8 mouse cellular contexts compared by ENCODE assay signal in genomic region chr4:140960781-140961466, GRCm38 (mm10). TPM values are rescaled to one million over a fixed set of nuclear protein-coding genes. Genes with fewer than 3 reads are reported as not detected.
DNase-seq lines count a peak whose midpoint lies in the region; ATAC-seq and TF ChIP-seq lines count a peak whose summit lies in the region.

TSS of gene Sdhb (plus strand) at chr4:140961203.

- intact Hi-C loops in heart, postnatal 36 days (cut with DNase I): loop anchor here (10.0 kb wide), 1 partner anchor 174 kb away; the partner anchor contains the start of gene Szrd1

- peaks cover 20% of the 10 kb centered on the region for H3K27me3 ChIP-seq in G1E (ENCODE audit: insufficient read depth, low read length)
- no peaks in the 10 kb centered on the region for H3K27me3 ChIP-seq in forebrain, embryonic 16.5 days (replicated peaks; ENCODE audit: control insufficient read depth, insufficient read depth, low read length)
- H3K27me3 ChIP-seq in lung, embryonic 14.5 days (ENCODE audit: insufficient read depth, low read length): no peaks in the 10 kb centered on the region
- H3K27me3 ChIP-seq in thymus, adult 2 months (ENCODE audit: control insufficient read depth, insufficient read depth, low read length): no peaks in the 10 kb centered on the region

- peak; percentile 99 for ATAC-seq in G1E (ENCODE audit: extremely low read depth, insufficient number of reproducible peaks, low FRiP score, poor library complexity, severe bottlenecking)
- peak; percentile 96 for ATAC-seq in forebrain, embryonic 16.5 days
- ATAC-seq in lung, embryonic 14.5 days (ENCODE audit: insufficient read depth): peak; percentile 96

- DNase-seq in G1E (ENCODE audit: low spot score): peak; percentile 94
- DNase-seq in cerebellum, adult 18-20 months: peak; percentile 97 to 98
- peak; percentile 93 to 94 for DNase-seq in heart, postnatal 36 days
- DNase-seq in layer of hippocampus, adult 2 months (ENCODE audit: low spot score in 2 of 2): peak; percentile 96 to 98
- peak; percentile 99 for DNase-seq in lung, embryonic 14.5 days
- peak; percentile 93 for DNase-seq in thymus, adult 2 months

- H3K9me3 ChIP-seq in G1E (replicated peaks): no peaks in the 10 kb centered on the region
- no peaks in the 10 kb centered on the region for H3K9me3 ChIP-seq in forebrain, embryonic 16.5 days (ENCODE audit: control insufficient read depth, low read length)
- no peaks in the 10 kb centered on the region for H3K9me3 ChIP-seq in lung, embryonic 14.5 days (ENCODE audit: low read depth, low read length)

- peak within 1 kb of the TSS; percentile 94 for H3K9ac ChIP-seq in forebrain, embryonic 16.5 days (replicated peaks; ENCODE audit: low read depth, low read length)
- peak within 1 kb of the TSS; percentile 74 for H3K9ac ChIP-seq in lung, embryonic 14.5 days

- peak within 1 kb of the TSS; percentile 81 for H3K27ac ChIP-seq in forebrain, embryonic 16.5 days (ENCODE audit: low read length)
- H3K27ac ChIP-seq in layer of hippocampus, adult 2 months: peak within 1 kb of the TSS; percentile 99
- peak within 1 kb of the TSS; percentile 61 for H3K27ac ChIP-seq in lung, embryonic 14.5 days (ENCODE audit: low read depth)
- peak within 1 kb of the TSS; percentile 94 for H3K27ac ChIP-seq in olfactory bulb, adult 2 months (ENCODE audit: insufficient read depth, low read depth, low read length)
- H3K27ac ChIP-seq in thymus, adult 2 months (ENCODE audit: control insufficient read depth, insufficient read depth, low read length): peak within 1 kb of the TSS; percentile 24

- peak; percentile 60 for TF ChIP-seq POLR2A in olfactory bulb, adult 2 months (IDR thresholded peaks at IDR 0.05; ENCODE audit: insufficient read depth, low read depth, low read length)
- TF ChIP-seq POLR2A in thymus, adult 2 months (IDR thresholded peaks at IDR 0.05; ENCODE audit: control insufficient read depth, extremely low read depth, insufficient read depth, low read length, poor library complexity): peak; percentile 46; the same call in 1 of the 2 replicates

- peak within 1 kb of the TSS; percentile 88 for H3K4me3 ChIP-seq in G1E (ENCODE audit: low read depth, low read length)
- H3K4me3 ChIP-seq in forebrain, embryonic 16.5 days (replicated peaks; ENCODE audit: low read length): peak within 1 kb of the TSS; percentile 75
- H3K4me3 ChIP-seq in layer of hippocampus, adult 2 months: peak within 1 kb of the TSS; percentile 99
- peak within 1 kb of the TSS; percentile 94 for H3K4me3 ChIP-seq in lung, embryonic 14.5 days (ENCODE audit: low read depth, low read length)
- peak within 1 kb of the TSS; percentile 64 for H3K4me3 ChIP-seq in olfactory bulb, adult 2 months (ENCODE audit: insufficient read depth, low read depth, low read length)
- peak within 1 kb of the TSS; percentile 82 for H3K4me3 ChIP-seq in thymus, adult 2 months (ENCODE audit: control insufficient read depth, insufficient read depth, low read length)

- H3K36me3 ChIP-seq in G1E (replicated peaks): peaks cover 31% of the 10 kb centered on the region
- H3K36me3 ChIP-seq in forebrain, embryonic 16.5 days (ENCODE audit: control insufficient read depth, insufficient read depth): no peaks in the 10 kb centered on the region
- H3K36me3 ChIP-seq in lung, embryonic 14.5 days (ENCODE audit: insufficient read depth): 0 out of 2 replicates have a peak, but pooled peaks cover under 1% of the 10 kb centered on the region
- H3K36me3 ChIP-seq in thymus, adult 2 months (ENCODE audit: control insufficient read depth, insufficient read depth, low read length): no peaks in the 10 kb centered on the region

- peaks cover 40% of the 10 kb centered on the region for H3K4me1 ChIP-seq in G1E (ENCODE audit: insufficient read depth, low read depth, low read length)
- H3K4me1 ChIP-seq in forebrain, embryonic 16.5 days (replicated peaks; ENCODE audit: control insufficient read depth, insufficient read depth, low read length): peaks cover 27% of the 10 kb centered on the region
- H3K4me1 ChIP-seq in lung, embryonic 14.5 days (ENCODE audit: insufficient read depth): peaks cover 8% of the 10 kb centered on the region
- peaks cover 44% of the 10 kb centered on the region for H3K4me1 ChIP-seq in olfactory bulb, adult 2 months (ENCODE audit: control insufficient read depth, insufficient read depth, low read length)
- H3K4me1 ChIP-seq in thymus, adult 2 months (replicated peaks; ENCODE audit: control insufficient read depth, insufficient read depth, low read length): peaks cover 32% of the 10 kb centered on the region

- TF ChIP-seq CTCF in G1E (IDR thresholded peaks at IDR 0.05; ENCODE audit: low read depth, low read length): no peak
- TF ChIP-seq CTCF in layer of hippocampus, adult 2 months (conservative IDR thresholded peaks at IDR 0.05): no peak
- TF ChIP-seq CTCF in lung, embryonic 14.5 days (IDR thresholded peaks at IDR 0.05; ENCODE audit: low read depth): no peak
- no peak for TF ChIP-seq CTCF in olfactory bulb, adult 2 months (IDR thresholded peaks at IDR 0.05; ENCODE audit: insufficient read depth, low read depth, low read length)
- TF ChIP-seq CTCF in thymus, adult 2 months (IDR thresholded peaks at IDR 0.05; ENCODE audit: borderline replicate concordance, control insufficient read depth, extremely low read depth, insufficient read depth, low read length, poor library complexity): peak; percentile 35; the same call in 1 of the 2 replicates

- H3K4me2 ChIP-seq in forebrain, embryonic 16.5 days (ENCODE audit: low read length): peak within 1 kb of the TSS; percentile 73
- H3K4me2 ChIP-seq in lung, embryonic 14.5 days: peak within 1 kb of the TSS; percentile 95

- WGBS in forebrain, embryonic 16.5 days: 2% methylated on average over 37 of the region's 37 CpGs
- 2% methylated on average over 37 of the region's 37 CpGs for whole genome bisulfite sequencing in lung, embryonic 14.5 days
- WGBS in olfactory bulb, adult 2 months: 2% methylated on average over 36 of the region's 37 CpGs
- WGBS in thymus, adult 2 months: 5% methylated on average over 37 of the region's 37 CpGs

RNA-seq across cellular contexts. Expression of gene Sdhb, which starts in this region (rescaled TPM):
- 51.2 and 51.7 TPM in 2 replicates for total RNA-seq in G1E (2014; fragmentation: Nextera tagmentation)
- 100 and 103 TPM in 2 replicates for total RNA-seq in G1E (2017)
- polyA plus RNA-seq in G1E (2012): 105 and 142 TPM in 2 replicates
- polyA plus RNA-seq in forebrain, embryonic 16.5 days (2015; fragmentation: Nextera tagmentation; extraction: Ambion mirVana): 420 and 438 TPM in 2 replicates
- 1,000 to 10,000 TPM; 1,261 to 1,268 TPM for total RNA-seq in heart, postnatal 36 days (2021)
- 100 to 1,000 TPM; 170 to 183 TPM for total RNA-seq in layer of hippocampus, adult 2 months (2021)
- 382 and 392 TPM in 2 replicates for polyA plus RNA-seq in lung, embryonic 14.5 days (2014; fragmentation: Nextera tagmentation; extraction: Ambion mirVana)
- polyA plus RNA-seq in olfactory bulb, adult 2 months (2012; ENCODE audit: insufficient read depth, insufficient read length, low replicate concordance, missing spikeins): not detected in 2 replicates
- polyA plus RNA-seq in thymus, adult 2 months (2012; rRNA removed): 194 and 239 TPM in 2 replicates

Comparison
In these comparisons a context has a peak if more than half of its experiments do, and no peak if none do; other contexts are left out.
1. Peak in every context shown above with its lines: DNase-seq, ATAC-seq, H3K4me3 ChIP-seq and H3K27ac ChIP-seq.
2. RNA of gene Sdhb (total RNA-seq): 1,261 to 1,268 TPM in heart, postnatal 36 days; 170 to 183 TPM in layer of hippocampus, adult 2 months and 51.2 to 103 TPM in G1E; every median in the first group is over 4 times any median in the second.
3. H3K27ac ChIP-seq: peak in every context shown above with its lines; median percentile 99 in layer of hippocampus, adult 2 months; 94 in olfactory bulb, adult 2 months; 81 in forebrain, embryonic 16.5 days; 61 in lung, embryonic 14.5 days; 24 in thymus, adult 2 months.